Mouse (Mus musculus) embryonic fibroblast, embryonic 13.5 days (primary cell): ENCODE measurements around the gene Clta. TPM values are rescaled to one million over a fixed set of nuclear protein-coding genes. Genes with fewer than 3 reads are reported as not detected.

Experiments
- H3K27ac ChIP-seq: 2 replicates; pipeline ENCODE4 v1.5.1; 2012; ENCODE audit warnings: low read length, control low read depth, inconsistent platforms; ENCODE audit not compliant: insufficient read depth
- H3K4me1 ChIP-seq: 2 replicates; pipeline ENCODE4 v1.6.1; 2011; ENCODE audit warnings: low read length; ENCODE audit not compliant: control insufficient read depth, insufficient read depth
- H3K4me3 ChIP-seq: 2 replicates; pipeline ENCODE4 v1.5.1; 2011; ENCODE audit warnings: mild to moderate bottlenecking, control low read depth, low read length; ENCODE audit not compliant: insufficient read depth
- CTCF ChIP-seq: IDR thresholded peaks from 2 replicates; pipeline ENCODE4 v1.5.1; 2011; ENCODE audit warnings: mild to moderate bottlenecking, control low read depth, low read length, moderate library complexity, borderline replicate concordance; ENCODE audit not compliant: insufficient read depth
- POLR2A ChIP-seq: IDR thresholded peaks from 2 replicates; pipeline ENCODE4 v1.6.1; 2011; ENCODE audit warnings: low read depth, mild to moderate bottlenecking, control low read depth, low read length, moderate library complexity
- polyA plus RNA-seq: library from polyadenylated mRNA; stranded (reverse); fragments of >200 nt; gene quantifications from 2 replicates; pipeline ENCODE4 v1.2.4, GENCODE M21; 2011; ENCODE audit warnings: low read depth; ENCODE audit not compliant: missing spikeins, insufficient read length

The Clta gene
- polyA plus RNA-seq, 1 experiment: 248 TPM

DNA sequence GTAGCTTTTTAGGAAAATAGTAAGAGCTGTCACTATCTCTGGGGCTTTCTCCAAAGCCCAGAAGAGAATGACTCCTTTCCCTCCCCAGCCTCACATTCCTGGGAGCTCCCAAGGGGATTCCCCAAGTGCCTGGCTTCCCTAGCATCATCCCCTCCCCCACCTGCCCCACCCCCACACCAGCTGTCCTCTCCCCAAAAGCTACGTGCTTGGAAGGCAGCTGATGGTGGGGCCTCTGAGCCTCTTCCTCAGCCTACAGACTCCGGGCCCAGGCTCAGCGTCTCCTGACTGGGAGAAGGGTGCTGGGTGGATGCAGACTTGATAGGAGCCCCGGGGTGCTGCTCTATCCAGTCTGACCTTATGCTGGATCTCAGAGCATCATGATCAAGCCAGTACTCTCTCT lies 34.9 kb upstream of the Clta start:
- H3K4me3 ChIP-seq: no peak overlapping the region
- H3K4me1 ChIP-seq: peaks cover 43% of the 10 kb centered on the region
- peak overlapping the region; percentile 75 for H3K27ac ChIP-seq
- no peak for TF ChIP-seq POLR2A
- TF ChIP-seq CTCF: no peak

DNA sequence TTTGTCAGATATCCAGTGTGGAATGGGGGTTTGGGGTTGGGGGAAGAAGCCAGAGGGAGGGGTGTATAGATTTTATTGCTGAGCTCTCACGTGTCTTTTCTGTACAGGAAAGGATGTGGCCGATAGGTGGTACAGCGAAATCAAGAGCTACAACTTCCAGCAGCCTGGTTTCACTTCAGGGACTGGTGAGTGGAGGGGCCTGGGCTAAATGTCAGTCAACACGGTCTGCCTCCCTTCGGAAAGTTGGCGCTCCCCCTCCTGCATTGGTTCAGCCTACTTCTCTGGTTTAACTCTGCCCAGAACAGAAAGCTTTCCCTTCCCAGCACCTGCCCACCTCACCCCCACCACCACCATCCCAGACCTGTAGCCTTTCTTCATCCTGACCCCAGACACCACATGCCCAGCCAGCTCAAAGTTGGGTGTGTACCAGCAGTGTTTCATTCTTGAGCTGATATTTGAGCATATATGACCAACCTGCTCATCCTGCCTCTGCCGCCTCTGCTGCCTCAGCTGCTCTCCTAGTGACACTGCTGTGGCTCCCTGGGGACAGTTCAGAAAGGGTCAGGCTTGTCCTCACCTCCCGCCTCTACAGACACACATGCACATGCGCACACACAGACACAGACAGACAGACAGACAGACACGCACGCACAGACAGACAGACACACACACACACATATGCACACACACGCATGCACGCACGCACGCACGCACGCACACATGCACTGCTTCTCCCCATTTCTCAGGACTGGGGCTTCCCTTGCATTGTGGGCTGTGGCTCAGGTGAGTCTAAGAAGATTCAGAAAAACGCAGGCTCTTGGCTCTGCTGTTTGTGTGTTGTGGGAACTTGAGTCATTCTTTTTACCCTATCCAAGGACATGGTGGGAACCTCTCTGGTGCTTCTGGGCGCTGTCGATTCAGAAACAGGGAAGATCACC lies 33.6 kb upstream of the Clta start:
- H3K4me1 ChIP-seq: peaks cover 39% of the 10 kb centered on the region
- H3K27ac ChIP-seq: peak overlapping the region; percentile 75; the same call in 1 of the 2 replicates
- TF ChIP-seq POLR2A (no peak), CTCF (peak; percentile 16; the same call in 1 of the 2 replicates)
- no peak overlapping the region for H3K4me3 ChIP-seq

DNA sequence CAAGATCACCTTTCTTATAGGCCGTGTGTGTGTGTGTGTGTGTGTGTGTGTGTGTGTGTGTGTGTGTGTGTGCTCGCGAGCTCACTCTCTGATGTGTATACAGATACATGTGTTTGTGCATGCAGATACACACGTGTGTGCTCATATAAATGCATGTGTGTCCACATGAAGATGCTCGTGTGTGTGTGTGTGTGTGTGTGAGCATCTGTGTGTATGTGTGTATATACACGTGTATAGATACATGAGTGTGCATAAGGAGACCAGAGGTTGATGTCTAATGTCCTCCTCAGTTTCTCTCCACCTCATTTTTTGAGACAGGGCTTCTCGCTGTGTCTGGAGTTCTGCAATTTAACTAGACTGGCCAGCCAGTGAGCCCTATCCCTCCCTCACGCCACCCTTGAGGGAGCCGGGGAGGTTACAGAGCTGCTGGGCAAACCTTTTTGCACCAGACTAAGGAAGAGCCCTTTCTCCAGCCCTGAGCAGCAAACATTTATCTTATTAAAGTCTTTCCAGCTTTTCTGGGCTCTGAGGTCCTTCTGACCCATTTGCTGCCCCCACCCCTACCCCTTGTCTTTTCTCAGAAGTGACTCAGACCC lies 32.6 kb upstream of the Clta start:
- TF ChIP-seq CTCF (no peak), POLR2A (no peak)
- Histone ChIP-seq H3K27ac (peak overlapping the region; percentile 95), H3K4me3 (no peak overlapping the region), H3K4me1 (peaks cover 44% of the 10 kb centered on the region)

GRCm38 (mm10) chr4:43972137-43972591 lies 32.1 kb upstream of the Clta start:
- peaks cover 44% of the 10 kb centered on the region for H3K4me1 ChIP-seq
- TF ChIP-seq CTCF (no peak), POLR2A (peak; percentile 87)
- H3K4me3 ChIP-seq: no peak overlapping the region
- peak overlapping the region; percentile 95 for H3K27ac ChIP-seq

GRCm38 (mm10) chr4:43973526-43973981 lies 30.7 kb upstream of the Clta start:
- no peak overlapping the region for H3K27ac ChIP-seq
- TF ChIP-seq CTCF (no peak), POLR2A (no peak)
- no peak overlapping the region for H3K4me3 ChIP-seq
- peaks cover 37% of the 10 kb centered on the region for H3K4me1 ChIP-seq

- no peak for TF ChIP-seq CTCF
- Histone ChIP-seq H3K4me1 (peaks cover 44% of the 10 kb centered on the region), H3K27ac (peak overlapping the region; percentile 86), H3K4me3 (no peak overlapping the region)
Observed at GRCm38 (mm10) chr4:43974914-43975616, 29.2 kb upstream of the Clta start.

DNA sequence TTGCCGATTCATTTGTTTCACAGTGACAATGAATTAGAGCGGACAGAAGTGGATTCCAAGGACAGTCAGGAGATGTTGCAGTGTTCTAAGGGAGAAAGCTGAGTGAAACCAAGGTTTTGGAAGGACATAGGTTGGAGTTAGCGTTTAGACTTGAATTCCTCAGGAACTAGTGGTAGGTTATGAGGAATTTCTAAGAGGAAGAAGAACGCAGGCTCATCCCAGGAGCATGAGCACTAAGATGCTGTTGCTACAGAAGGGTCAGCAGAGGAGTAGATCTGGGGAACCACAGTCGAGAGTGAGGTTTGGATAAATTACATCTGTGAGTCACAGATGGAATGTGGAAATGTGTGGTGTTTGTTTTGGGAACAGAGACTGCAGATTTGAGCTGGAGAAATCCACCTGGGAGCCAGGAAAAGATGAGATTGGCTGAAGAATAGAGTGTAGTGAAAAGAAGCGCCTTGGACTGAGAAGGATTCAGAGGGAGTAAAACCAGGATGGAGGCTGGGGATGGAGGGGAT lies 28.0 kb upstream of the Clta start:
- peaks cover 38% of the 10 kb centered on the region for H3K4me1 ChIP-seq
- no peak for TF ChIP-seq POLR2A
- no peak for TF ChIP-seq CTCF
- peak overlapping the region; percentile 97 for H3K27ac ChIP-seq
- no peak overlapping the region for H3K4me3 ChIP-seq

DNA sequence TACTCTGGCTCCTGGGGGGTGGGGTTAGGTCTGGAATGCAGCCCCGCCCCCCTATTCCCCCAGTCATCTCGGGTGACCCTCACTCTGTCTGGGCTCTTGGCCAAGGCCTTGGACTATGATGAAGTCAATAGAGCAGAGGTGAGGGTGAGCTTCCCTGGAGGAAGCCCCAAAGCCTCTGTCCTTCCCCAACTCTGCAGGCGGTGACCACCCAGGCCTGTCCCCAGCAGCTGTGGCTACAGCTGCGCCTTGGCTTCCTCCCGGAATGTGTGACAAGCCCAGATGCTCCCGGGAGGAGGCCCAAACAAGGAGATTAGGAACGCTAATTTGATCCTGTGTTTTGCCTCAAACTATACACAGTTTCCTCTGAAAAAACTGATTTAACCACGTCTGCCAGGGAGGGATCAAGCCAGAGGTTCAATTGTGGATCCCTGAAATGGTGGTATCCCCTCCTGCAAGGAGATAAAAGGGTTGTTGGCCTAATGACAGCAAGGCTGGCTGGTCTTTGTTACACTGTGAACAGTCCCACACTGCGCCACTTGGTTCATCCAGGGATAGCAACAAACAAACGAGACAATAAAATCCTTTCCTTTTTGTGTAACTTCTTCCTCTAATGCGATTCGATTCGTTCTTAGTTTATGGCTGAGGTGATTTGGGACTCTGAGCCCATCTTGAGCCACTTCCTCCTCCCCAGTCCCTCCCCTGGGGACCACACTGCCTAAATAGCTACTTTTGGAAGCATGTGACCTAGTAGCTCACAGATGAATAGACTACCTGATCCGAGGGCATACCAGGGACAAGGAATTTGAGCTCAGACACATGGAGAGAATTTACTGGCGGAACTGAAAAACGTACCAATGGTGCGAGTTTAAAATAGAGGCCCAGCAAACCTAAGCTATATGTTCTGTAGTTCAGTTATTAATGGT lies 25.5 kb upstream of the Clta start:
- TF ChIP-seq CTCF (no peak), POLR2A (no peak)
- peak overlapping the region; percentile 30; the same call in 1 of the 2 replicates for H3K27ac ChIP-seq
- no peak overlapping the region for H3K4me3 ChIP-seq
- H3K4me1 ChIP-seq: peaks cover 25% of the 10 kb centered on the region

GRCm38 (mm10) chr4:43979746-43980145 lies 24.5 kb upstream of the Clta start:
- TF ChIP-seq CTCF: no peak
- no peak for TF ChIP-seq POLR2A
- no peak overlapping the region for H3K27ac ChIP-seq
- H3K4me3 ChIP-seq: no peak overlapping the region
- H3K4me1 ChIP-seq: peaks cover 24% of the 10 kb centered on the region
